Mouse (Mus musculus): ENCODE measurements around the gene Gfm2.

Gfm2 gene

GRCm38 (mm10) chr13:97137466-97138400 is at the start of gene Gfm2, which contains the start of gene Nsa2:
Gene Gfm2 (plus strand): TSS chr13:97137937.
Gene Nsa2 (minus strand): TSS chr13:97137937.
- under 1% methylated on average over 57 of the region's 57 CpGs for WGBS

- WGBS = 80% methylated on average over 3 of the region's 3 CpGs
Observed at GRCm38 (mm10) chr13:97088183-97088582, 49.6 kb upstream of the Gfm2 start.

- 74% methylated on average over 4 of the region's 4 CpGs for whole genome bisulfite sequencing
Observed at GRCm38 (mm10) chr13:97095726-97096125, 42.0 kb upstream of the Gfm2 start.

- 63% methylated on average over 22 of the region's 22 CpGs for WGBS
Observed at GRCm38 (mm10) chr13:97099187-97099852, 38.4 kb upstream of the Gfm2 start, which contains the start of gene Gm6169. Gene Gm6169 (minus strand): TSS chr13:97099237.

- WGBS = 62% methylated on average over 7 of the region's 7 CpGs
Observed at GRCm38 (mm10) chr13:97104996-97105395, 32.7 kb upstream of the Gfm2 start.

GRCm38 (mm10) chr13:97107721-97108120 is 30.0 kb upstream of the Gfm2 start:
- 84% methylated on average over 4 of the region's 4 CpGs for WGBS

GRCm38 (mm10) chr13:97109046-97109445 is 28.7 kb upstream of the Gfm2 start:
- 75% methylated on average over 4 of the region's 4 CpGs for WGBS

- 78% methylated on average over 3 of the region's 3 CpGs for WGBS
Observed at GRCm38 (mm10) chr13:97121341-97121740, 16.4 kb upstream of the Gfm2 start.

GRCm38 (mm10) chr13:97129654-97130053 is 8.1 kb upstream of the Gfm2 start:
- WGBS = 84% methylated on average over 3 of the region's 4 CpGs

GRCm38 (mm10) chr13:97130413-97130812 is 7.3 kb upstream of the Gfm2 start:
- WGBS = no CpG with 5 or more reads among the region's 2 CpGs

- 30% methylated on average over 8 of the region's 8 CpGs for WGBS
Observed at GRCm38 (mm10) chr13:97138404-97138931, 731 bp downstream of the Gfm2 start.

GRCm38 (mm10) chr13:97142321-97142720 is 4.6 kb downstream of the Gfm2 start:
- 83% methylated on average over 7 of the region's 7 CpGs for WGBS

GRCm38 (mm10) chr13:97145834-97146233 is 8.1 kb downstream of the Gfm2 start:
- WGBS = 59% methylated on average over 4 of the region's 4 CpGs

- WGBS = 76% methylated on average over 10 of the region's 10 CpGs
Observed at GRCm38 (mm10) chr13:97175520-97176264, 38.0 kb downstream of the Gfm2 start.

GRCm38 (mm10) chr13:97176731-97177130 is 39.0 kb downstream of the Gfm2 start:
- 57% methylated on average over 5 of the region's 5 CpGs for WGBS

- 76% methylated on average over 7 of the region's 7 CpGs for WGBS
Observed at GRCm38 (mm10) chr13:97178943-97179342, 41.2 kb downstream of the Gfm2 start.

- 63% methylated on average over 6 of the region's 6 CpGs for WGBS
Observed at GRCm38 (mm10) chr13:97180113-97180828, 42.5 kb downstream of the Gfm2 start.

GRCm38 (mm10) chr13:97182821-97183220 is 45.1 kb downstream of the Gfm2 start:
- WGBS = 78% methylated on average over 4 of the region's 4 CpGs

- 98% methylated on average over 2 of the region's 2 CpGs for WGBS
Observed at GRCm38 (mm10) chr13:97184168-97184567, 46.4 kb downstream of the Gfm2 start.

GRCm38 (mm10) chr13:97184656-97185055 is 46.9 kb downstream of the Gfm2 start:
- WGBS = 57% methylated on average over 5 of the region's 5 CpGs

GRCm38 (mm10) chr13:97186346-97186745 is 48.6 kb downstream of the Gfm2 start:
- 73% methylated on average over 4 of the region's 4 CpGs for WGBS
